Mouse (Mus musculus) frontal cortex, adult 2 months (tissue): ENCODE measurements around the gene Rapgef1. TPM values are rescaled to one million over a fixed set of nuclear protein-coding genes. Genes with fewer than 3 reads are reported as not detected.

ENCODE experiments used
- DNase-seq, 2 experiments: peaks; one replicate each; pipeline ENCODE4 v3.0.0; 2022; ENCODE audit warnings: low spot score in 1 of 2; ENCODE audit errors: extremely low spot score in 1 of 2
- polyA plus RNA-seq: library from polyadenylated mRNA; depleted of rRNA; stranded (reverse); fragments of >200 nt; gene quantifications from 2 replicates; pipeline ENCODE4 v1.2.3, GENCODE M21; 2012; rRNA removed

Gene Rapgef1
- 74.6 and 80.1 TPM in 2 replicates for polyA plus RNA-seq

DNA sequence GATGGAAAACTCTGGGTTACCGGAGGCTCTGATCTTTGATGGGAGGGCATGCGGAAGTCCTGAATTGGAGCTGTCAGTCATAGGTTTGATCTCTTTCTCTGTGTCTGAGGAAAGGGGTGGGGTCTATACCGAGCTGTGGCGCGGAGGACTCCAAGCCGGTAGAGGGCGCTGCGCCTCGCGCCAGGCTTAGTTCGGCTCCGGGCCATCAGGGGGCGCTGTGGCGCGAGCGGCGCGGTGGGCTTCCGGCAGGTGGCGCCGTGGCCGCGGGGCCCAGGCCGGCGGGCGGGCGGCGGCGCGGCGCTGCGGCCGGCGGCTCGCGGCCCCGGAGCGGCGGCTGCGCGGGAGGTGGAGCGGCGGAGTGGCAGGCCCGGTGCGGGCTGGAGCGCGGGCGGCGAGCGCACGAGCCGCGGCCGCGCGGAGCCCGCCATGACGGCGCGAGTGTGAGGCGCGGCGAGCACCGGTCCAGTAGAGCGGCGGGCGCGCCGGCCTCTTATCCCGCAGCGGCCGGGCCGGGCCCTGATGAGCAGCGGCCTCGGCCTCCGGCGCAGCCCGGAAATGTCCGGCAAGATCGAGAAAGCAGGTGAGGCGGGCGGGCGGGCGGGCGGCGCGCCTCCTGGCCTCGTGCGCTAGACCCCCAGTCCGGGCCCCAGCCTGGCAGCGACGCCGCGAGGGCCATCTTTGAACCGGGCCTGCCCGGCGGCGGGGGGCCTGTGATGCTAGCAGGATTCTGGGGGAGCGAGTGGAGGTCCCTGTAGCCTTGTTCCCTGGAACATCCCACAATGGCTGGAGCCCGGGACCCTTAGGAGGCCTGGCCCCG is at the start of gene Rapgef1:
Gene Rapgef1 (plus strand): TSS at position 237 of the 817 bp plus-strand sequence.
- DNase-seq: peak in 1 of 2 experiments; percentile 91

DNA sequence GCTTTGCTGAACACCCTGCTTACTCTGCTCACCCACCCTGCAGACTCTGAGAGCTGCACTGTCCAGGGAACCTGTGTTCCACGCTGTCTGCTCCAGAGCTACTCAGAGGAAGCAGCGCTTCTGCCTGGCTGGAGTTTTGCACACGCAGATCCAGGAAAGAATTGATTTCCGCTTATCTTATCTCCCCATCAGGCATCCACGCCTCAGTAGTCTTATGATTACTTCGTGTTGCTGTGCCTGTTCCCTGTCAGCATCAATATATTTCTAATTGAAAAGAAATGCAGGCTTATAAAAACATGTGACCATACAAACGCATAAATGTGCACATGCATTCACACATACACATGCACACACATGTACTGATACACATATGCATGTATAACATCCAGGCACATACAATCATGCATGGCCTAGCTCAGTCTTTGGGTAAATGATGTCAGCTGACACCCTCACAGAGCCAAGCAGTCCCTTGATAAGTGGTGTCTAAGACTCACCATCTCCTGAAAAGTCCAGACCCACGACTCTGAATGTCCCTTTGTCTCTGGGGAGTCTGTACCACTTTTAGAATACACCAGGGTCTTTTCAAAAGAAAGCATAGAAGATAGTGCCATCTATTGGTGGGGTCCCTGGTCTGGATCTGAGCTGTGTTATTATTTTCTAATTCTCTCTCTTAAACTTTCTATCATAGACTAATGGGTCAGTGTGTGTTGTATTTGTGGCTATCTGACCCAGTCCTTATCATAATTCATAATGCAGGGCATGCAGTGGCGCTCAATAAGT is 47.4 kb upstream of the Rapgef1 start:
- peak in 1 of 2 experiments; percentile 32 for DNase-seq

DNA sequence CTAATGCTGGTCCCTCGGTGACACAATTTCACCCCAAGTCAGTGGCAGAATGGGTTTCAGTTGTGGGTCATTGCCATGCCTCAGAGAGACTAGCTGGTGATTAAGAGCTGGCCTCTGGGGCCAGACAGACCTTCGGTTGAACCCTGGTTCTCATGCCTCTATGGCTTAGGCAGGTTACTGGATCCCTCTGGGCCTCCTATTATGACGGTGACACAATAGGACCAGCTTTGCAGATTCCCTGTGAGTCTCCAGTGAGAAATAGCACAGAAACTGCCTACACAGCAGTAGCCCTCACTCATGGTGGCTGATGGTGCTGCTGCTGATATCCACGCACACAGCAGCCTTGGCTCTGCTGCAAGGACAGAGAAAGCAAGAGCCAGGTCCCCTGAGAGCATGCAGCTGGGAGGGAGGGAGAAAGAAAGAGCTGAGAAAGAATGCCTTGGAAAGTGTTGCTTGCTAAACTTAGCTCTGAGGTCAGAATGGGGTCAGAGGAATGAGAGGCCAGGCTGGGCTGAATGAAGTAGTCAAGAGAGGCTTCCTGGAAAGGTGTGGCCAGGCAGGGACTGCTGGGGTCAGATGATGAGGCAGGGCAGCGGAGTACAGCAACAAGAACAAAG is 46.6 kb upstream of the Rapgef1 start:
- DNase-seq: no peak

DNA sequence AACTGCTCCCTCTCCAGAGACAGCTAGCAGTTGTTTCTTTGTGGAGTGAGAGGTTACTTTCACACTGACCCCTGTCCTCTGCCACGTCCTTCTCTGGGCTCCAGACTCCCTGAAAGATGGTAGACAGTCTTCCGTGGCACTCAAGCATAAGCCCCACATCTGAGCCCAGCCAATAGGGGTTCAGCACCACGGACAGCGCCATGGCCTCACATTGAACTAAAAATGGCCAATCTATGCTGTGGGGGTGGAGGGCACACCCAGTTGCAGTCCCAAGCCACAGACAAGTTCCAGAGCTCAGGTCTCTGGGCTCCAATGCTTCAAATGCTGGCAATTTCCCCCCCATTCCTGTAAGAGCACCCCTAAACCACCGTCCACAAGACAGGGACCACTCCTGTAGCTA is 45.9 kb upstream of the Rapgef1 start:
- no peak for DNase-seq

DNA sequence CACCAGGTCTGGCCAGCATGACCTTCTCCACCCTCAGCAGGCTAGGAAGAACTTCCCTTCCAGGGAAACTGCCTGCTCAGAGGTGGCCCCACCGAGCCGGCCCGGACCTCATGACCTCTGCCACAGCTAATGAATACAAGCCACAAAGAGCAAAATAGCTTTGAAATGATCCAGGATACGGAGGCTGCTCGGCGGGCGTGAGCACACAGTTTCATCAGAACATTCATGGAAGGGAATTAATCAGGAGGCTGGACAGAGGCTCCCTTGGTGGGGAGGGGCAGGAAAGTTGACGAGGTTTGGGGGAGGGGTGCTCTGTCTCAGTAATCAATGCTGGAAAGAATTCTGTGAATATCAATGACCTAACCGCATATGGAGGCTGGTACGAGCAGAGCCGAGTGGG is 45.3 kb upstream of the Rapgef1 start:
- no peak for DNase-seq

DNA sequence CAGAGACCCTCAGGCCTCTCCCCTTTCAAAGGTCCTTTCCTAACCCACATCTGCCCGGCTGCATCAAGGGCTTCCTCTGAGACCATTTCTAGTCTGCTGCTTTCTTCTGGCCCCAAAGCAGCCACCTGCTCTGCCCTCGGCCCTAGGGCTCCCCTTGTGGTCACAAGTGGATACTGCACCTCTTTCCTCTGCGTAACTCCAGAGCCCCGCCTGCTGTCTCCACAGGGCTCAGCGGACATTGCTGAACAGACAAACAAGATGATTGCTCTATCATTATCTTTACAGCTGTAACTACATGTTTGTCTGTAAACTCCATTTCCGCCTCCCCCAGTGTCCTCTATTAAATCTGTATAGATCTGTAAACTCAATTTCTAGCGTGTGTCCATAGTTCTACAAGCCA is 37.1 kb upstream of the Rapgef1 start:
- peak; percentile 54 to 92 for DNase-seq

DNA sequence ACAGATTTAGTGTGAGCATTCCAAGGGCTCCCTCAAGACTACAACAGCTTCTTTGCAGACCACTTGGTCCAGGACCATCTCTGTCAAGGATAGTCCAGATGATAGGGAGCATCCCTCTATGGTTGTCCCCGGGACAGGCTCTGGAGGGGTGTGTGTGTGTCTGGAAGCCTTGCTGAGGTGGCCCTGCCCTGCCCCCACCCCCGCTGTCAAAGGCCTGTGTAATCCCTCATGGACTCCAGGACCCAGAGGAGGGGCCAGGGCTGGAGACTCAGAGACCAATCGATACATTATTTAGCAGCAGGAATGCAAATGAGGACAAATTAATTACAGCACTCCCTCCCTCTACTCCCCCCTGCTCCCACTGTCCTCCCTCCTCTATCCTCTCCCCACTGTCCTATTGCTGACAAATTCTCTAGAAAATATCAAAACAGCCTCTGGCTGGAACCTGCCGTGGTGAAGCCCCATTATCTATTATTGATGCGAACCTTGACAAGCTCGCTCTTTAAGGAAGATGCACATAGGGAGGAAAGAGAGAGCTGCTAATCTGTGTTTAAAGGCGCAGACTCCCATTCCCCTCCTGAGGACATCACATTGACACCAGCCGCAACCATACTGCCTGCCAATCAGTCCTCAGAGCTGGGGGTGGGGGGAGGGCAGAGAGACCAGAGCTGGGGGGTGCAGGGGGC is 33.4 kb upstream of the Rapgef1 start:
- DNase-seq: no peak

DNA sequence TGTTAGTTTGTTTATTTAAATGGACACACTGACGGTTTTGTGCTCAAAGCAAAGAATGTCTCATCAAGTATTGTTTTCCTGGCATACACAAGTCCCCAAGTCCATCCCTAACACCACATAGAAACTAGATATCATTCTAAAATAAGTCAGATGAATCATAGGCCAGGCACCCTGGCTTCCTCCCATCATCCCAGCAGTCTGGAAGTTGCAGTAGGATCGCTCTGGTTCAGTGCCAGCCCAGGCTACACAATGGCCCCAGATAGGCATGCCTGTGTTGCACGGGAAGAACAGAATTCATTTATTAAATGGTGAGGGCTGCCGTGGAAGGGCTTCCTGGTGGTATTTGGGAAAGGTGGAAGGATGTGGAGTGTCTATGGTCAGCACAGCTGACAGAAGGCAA is 31.5 kb upstream of the Rapgef1 start:
- DNase-seq: no peak

DNA sequence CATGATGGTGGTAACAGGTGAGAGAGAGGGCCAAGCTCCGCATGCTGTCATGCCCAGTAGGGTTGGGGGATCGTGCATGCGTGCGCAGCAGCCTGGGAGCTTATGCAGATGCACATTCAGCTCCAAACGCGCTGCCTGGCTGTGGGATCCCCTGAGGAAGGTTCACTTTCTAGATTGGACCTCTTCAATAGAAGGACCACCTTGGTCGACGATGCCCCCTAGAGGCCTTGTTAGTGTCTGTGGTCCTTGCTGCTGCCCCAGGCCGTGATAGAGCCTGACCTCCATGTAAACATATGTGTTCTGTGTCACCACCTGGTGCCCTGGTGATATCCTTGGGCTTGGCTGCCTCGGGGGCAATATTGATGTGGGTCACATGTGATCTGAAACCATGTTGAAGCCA is 30.3 kb upstream of the Rapgef1 start:
- DNase-seq: no peak

DNA sequence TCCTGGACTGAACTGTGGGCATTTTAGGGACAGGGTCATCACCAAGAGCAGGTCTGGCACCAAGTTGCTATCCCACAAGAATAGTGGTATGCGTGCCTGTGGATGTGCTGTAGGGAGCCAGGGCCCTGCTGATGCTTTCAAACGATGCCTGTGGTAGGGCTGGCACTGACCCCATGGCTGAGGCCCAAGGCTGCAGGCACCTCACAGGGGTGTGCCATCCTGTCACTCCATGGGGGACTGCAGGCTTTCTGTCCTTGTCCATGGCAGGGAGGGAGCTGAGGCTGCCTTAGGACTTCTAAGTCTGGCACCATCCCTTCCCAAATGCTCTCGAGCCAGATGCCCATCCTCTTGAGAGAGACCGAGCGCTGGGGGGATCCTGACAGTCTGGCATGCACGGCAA is 27.9 kb upstream of the Rapgef1 start:
- no peak for DNase-seq

DNA sequence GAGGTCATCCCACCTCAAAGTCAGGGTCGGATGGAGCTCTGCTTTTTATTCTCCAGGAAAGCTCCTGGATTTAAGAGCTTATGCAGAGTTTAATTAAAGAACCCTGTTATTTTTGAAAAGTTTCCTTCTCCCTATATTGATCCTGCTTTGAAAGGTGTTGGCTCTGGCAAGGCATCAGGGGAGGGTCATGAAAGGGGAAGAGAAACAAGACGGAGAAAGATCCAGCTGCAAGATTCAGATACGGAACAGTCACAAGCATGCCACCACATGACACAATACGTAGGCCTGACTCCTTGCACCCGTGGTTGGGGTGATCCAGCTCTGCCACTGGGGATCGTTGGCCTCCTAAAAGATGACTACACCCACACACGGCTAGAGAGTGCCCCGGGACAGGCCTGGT is 27.0 kb upstream of the Rapgef1 start:
- DNase-seq: no peak

DNA sequence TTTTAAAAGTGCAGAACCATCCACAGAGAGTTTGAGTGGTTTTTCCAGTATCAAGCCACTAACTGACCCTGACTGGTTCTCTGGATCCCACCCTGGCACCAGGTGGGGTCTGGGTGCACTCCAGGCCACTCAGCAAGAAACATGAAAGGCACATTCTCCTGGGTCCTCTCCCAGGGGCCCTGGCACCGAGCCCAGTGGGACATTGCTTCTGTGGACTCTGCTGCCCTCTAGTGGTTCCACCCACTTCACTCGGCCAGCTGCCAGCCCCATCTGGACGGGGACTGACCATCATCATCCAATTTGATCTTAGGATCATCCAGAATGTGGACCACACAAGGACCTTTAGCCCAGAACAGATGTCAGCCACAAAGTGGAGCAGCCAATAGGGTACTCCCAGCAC is 15.6 kb upstream of the Rapgef1 start:
- DNase-seq: peak; percentile 25 to 85

DNA sequence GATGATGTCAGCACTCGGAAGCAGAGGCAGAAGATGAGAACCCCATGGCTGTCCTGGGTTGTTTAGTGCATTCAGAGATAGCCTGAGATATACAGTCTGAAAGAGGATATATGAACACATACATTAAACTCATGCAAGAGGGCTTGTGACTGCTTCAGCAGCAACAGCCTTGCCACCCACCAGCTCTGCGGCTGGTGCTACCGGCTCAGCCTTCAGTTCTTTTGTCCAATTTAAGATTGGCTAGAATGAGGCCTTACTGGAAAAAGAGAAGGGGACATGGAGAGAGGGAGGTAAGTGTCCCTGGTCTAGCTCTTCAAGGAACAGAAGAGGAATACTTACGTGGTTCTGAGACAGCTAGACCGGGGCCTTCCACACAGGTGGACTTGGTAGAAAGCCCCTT is 13.9 kb upstream of the Rapgef1 start:
- DNase-seq: no peak

DNA sequence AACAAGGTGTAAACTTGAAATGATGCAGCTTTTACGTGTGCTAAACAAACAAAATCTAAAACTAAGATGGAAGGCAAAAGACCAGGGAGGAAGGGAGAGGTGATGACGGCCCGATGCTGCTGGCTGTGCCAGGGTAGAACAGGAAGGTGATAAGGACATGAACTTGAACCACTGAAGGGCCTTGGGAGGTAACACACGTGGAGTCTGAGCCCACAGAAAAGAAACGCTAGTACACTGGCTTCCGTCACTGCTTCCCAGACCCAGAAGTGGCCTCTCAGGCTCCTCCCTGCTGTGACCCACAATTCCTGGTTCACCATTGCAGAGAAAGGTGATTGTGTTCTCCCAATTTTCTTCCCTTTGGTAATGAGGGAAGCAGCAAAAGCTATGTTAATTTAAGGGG is 13.1 kb upstream of the Rapgef1 start:
- no peak for DNase-seq

DNA sequence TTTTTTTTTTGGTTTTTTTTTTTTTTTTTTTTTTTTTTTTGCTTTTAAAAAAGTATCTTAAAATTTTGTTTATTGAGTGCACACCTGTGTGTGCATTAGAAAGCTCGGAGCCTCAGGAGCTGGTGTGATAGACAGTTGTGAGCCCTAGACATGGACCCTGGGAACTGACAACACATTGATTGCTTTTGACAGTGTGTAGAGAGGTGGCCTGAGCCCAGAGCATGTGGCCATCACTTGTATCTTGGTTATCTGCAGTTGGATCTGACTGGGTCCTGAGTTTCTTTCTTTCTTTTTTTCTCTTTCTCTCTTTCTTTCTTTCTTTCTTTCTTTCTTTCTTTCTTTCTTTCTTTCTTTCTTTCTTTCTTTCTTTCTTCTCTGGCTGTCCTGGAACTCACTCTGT is 2.2 kb upstream of the Rapgef1 start:
- no peak for DNase-seq

DNA sequence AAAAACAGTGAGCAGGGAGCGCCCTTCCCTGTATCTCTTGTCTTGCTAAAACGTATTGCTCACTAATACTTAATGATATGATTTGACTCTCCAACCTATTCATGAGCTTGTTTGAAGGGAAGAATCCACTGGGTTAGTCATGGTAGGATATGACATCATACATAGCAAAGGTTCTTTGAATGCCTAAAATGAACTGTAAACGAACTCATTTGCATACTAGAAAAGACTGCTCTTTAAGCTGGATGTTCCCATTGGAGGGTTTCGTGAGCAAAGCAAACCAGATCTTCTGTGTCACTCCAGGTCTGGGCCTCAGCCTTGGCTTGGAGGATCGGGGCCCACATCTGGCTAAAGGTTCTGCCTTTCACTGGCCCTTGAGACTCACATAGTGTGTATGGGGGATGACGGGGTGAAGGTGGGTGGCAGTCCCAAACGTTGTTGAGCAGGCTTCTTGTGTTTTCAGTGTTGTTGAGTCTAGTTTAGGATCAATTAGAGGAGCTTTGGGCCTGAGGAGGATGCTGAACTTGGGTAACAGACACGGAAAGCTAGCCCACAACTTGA is 515 bp upstream of the Rapgef1 start:
- no peak for DNase-seq

DNA sequence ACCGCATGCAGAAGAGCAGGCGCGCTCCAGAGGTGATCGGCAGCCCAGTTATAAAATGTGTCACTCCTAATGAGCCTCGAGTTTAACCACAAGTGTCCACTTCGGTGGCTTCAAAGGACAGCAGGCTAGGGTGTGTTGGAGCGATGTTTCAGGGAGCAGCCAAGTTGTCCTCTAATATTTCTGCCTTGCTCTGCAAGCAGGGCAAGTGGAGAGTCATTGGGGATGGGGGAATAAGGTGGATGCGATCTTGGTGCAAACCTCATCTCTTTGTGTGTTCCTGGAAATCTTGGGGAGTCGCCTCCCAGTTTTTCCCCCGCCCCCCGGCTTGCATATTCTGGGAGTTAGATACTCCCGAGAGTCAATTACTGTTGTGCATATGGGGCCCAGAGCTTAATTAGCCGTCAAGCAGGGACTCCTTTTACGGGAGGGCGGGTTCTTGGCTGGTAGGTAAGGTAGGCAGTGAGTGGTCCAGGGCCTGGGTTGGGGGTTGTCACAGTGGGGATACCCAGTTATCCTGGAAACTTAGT is 844 bp downstream of the Rapgef1 start:
- no peak for DNase-seq

DNA sequence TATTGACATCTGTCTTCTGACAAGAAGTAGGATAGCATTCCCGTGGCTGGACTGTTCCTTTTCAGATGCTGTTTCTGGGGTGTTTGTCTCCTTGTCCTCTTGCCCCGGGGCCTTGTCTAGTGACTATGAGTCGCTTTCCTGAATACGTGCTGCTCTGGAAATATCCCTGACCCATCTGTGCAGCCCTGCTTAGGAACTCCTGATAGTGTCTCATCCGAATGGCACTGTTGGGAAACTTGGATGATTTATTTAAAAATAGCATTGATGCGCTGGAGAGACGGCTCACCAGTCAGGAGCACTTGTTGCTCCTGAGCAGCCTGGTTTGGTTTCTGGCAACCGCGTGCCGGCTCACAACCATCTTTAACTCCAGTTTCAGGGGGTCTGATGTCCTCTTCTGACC is 1.6 kb downstream of the Rapgef1 start:
- DNase-seq: no peak

DNA sequence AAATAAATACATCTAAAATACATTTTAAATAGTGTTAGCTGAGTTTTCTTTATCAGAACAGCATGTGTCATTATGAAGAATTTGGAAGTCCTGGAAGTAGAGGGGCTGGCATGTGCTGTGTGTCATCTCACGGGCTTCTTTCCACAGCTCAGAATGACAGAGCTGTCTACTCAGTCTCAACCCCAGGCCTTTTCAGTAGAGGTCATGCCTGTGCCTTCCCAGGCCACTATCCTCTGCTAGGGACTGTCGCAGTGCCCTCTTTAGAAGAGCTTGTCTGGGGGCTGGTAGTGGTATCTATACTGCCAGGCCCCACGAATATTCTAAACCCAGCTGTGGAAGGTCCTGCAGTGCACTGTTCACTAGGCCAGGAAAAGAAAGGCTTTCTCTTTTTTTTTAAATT is 2.1 kb downstream of the Rapgef1 start:
- DNase-seq: no peak
